22 mouse cellular contexts compared by ENCODE assay signal in genomic region chr16:49317061-49317460, GRCm38 (mm10).
DNase-seq lines count a peak whose midpoint lies in the region; ATAC-seq and TF ChIP-seq lines count a peak whose summit lies in the region.
"Had no signal": no experiment of that assay in that cellular context is flagged by ENCODE, and none has a peak within 500 bp of the region (broad histone marks: within the 10 kb centered on the region; RNA-seq: fewer than 3 reads in every experiment).

No protein-coding gene starts in this region.

- peak; percentile 56 for DNase-seq in forebrain, postnatal 0 days
- DNase-seq in right cerebral cortex, adult 18-20 months, result peak; percentile 20
- no peak for DNase-seq in right cerebral cortex, postnatal 25 days
- DNase-seq in right cerebral cortex, postnatal 14 days, result peak; percentile 8
- no peak for DNase-seq in gastrocnemius, adult 8-10 months (ENCODE audit: low spot score in 2 of 2)
- DNase-seq in ovary, postnatal 14 days (ENCODE audit: low spot score), result no peak
- DNase-seq: cerebellum, adult 11-12 months; cerebellum, postnatal 36 days; gastrocnemius, postnatal 25 days; kidney, adult 18-20 months; lung, adult 18-20 months; lung, postnatal 14 days; thymus, postnatal 25 days had no signal

- H3K27me3 ChIP-seq in forebrain, postnatal 0 days (ENCODE audit: insufficient read depth, low read length), result no peaks in the 10 kb centered on the region
- H3K27me3 ChIP-seq in forebrain, embryonic 12.5 days, result no peaks in the 10 kb centered on the region
- H3K27me3 ChIP-seq: forebrain, embryonic 13.5 days; midbrain, embryonic 13.5 days; neural tube, embryonic 12.5 days had no signal

- no peaks in the 10 kb centered on the region for H3K36me3 ChIP-seq in forebrain, postnatal 0 days (ENCODE audit: insufficient read depth)
- no peaks in the 10 kb centered on the region for H3K36me3 ChIP-seq in forebrain, embryonic 12.5 days (replicated peaks)
- H3K36me3 ChIP-seq: embryonic facial prominence, embryonic 10.5 days; hindbrain, embryonic 10.5 days; limb, embryonic 10.5 days; midbrain, embryonic 13.5 days; neural tube, embryonic 12.5 days had no signal

- TF ChIP-seq CTCF in forebrain, postnatal 0 days (IDR thresholded peaks at IDR 0.05; ENCODE audit: low read depth), result no peak

- no peak overlapping the region for H3K4me2 ChIP-seq in forebrain, postnatal 0 days (ENCODE audit: low read depth)
- H3K4me2 ChIP-seq in forebrain, embryonic 12.5 days, result no peak overlapping the region
- H3K4me2 ChIP-seq: forebrain, embryonic 13.5 days; liver, embryonic 11.5 days; midbrain, embryonic 13.5 days; neural tube, embryonic 12.5 days had no signal

- no peaks in the 10 kb centered on the region for H3K4me1 ChIP-seq in forebrain, postnatal 0 days (ENCODE audit: insufficient read depth)
- H3K4me1 ChIP-seq in forebrain, embryonic 12.5 days, result no peaks in the 10 kb centered on the region
- H3K4me1 ChIP-seq: embryonic facial prominence, embryonic 10.5 days; forebrain, embryonic 13.5 days; hindbrain, embryonic 10.5 days; limb, embryonic 10.5 days; midbrain, embryonic 13.5 days; neural tube, embryonic 12.5 days had no signal

- H3K4me3 ChIP-seq in forebrain, postnatal 0 days (ENCODE audit: low read depth, low read length), result no peak overlapping the region
- H3K4me3 ChIP-seq in forebrain, embryonic 12.5 days (replicated peaks), result no peak overlapping the region
- H3K4me3 ChIP-seq: embryonic facial prominence, embryonic 10.5 days; forebrain, embryonic 13.5 days; hindbrain, embryonic 10.5 days; limb, embryonic 10.5 days; midbrain, embryonic 13.5 days; neural tube, embryonic 12.5 days had no signal

- no peaks in the 10 kb centered on the region for H3K9me3 ChIP-seq in forebrain, postnatal 0 days (ENCODE audit: low read length)
- no peaks in the 10 kb centered on the region for H3K9me3 ChIP-seq in forebrain, embryonic 12.5 days
- H3K9me3 ChIP-seq: embryonic facial prominence, embryonic 10.5 days; forebrain, embryonic 13.5 days; hindbrain, embryonic 10.5 days; limb, embryonic 10.5 days; neural tube, embryonic 12.5 days had no signal

- WGBS in forebrain, postnatal 0 days, result 54% methylated on average over 2 of the region's 2 CpGs
- 85% methylated on average over 2 of the region's 2 CpGs for WGBS in forebrain, embryonic 12.5 days

- no peak overlapping the region for H3K9ac ChIP-seq in forebrain, postnatal 0 days
- H3K9ac ChIP-seq in forebrain, embryonic 12.5 days, result no peak overlapping the region
- H3K9ac ChIP-seq: forebrain, embryonic 13.5 days; midbrain, embryonic 13.5 days; neural tube, embryonic 12.5 days had no signal

- no peak; the same call in 1 of the 2 replicates for ATAC-seq in forebrain, postnatal 0 days
- no peak for ATAC-seq in forebrain, embryonic 12.5 days (ENCODE audit: low FRiP score)
- ATAC-seq: forebrain, embryonic 13.5 days; midbrain, embryonic 13.5 days had no signal

- H3K27ac ChIP-seq in forebrain, postnatal 0 days (ENCODE audit: low read depth, low read length), result no peak overlapping the region
- H3K27ac ChIP-seq in forebrain, embryonic 12.5 days, result no peak overlapping the region
- H3K27ac ChIP-seq: embryonic facial prominence, embryonic 10.5 days; forebrain, embryonic 13.5 days; hindbrain, embryonic 10.5 days; kidney, postnatal 0 days; limb, embryonic 10.5 days; midbrain, embryonic 13.5 days; neural tube, embryonic 12.5 days had no signal

Comparison
In these comparisons a context has a peak if more than half of its experiments do, and no peak if none do; other contexts are left out.
1. DNase-seq: peak in forebrain, postnatal 0 days (single experiment), right cerebral cortex, adult 18-20 months (single experiment) and right cerebral cortex, postnatal 14 days (single experiment); none in right cerebral cortex, postnatal 25 days (single experiment), gastrocnemius, adult 8-10 months (0 of 2) and ovary, postnatal 14 days (single experiment).